Comparison of ENCODE assay signal across 21 mouse cellular contexts in the genomic region with DNA sequence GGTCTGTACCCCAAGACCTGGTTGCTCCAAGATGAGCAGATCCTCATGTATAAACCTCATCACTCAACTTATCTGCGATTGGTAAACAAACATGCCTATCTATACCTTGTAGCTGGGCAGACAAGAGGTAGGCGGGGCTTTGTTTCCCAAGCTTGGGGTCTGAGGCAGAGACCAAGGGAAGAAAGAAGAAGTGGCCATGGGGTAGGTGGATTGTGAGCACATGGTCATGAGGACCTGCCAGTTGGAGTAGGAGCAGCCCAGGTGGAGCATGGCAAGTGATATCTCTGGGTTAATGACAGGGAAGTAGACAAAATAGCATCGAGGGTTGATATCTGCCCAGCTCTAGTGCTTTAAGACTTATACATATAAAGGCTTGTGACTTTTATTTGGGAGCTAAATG. TPM values are rescaled to one million over a fixed set of nuclear protein-coding genes. Genes with fewer than 3 reads are reported as not detected.
"Had no signal": no experiment of that assay in that cellular context is flagged by ENCODE, and none has a peak within 500 bp of the region (broad histone marks: within the 10 kb centered on the region; RNA-seq: fewer than 3 reads in every experiment).

No protein-coding gene starts in this region.

- ATAC-seq: midbrain, embryonic 16.5 days had no signal

- DNase-seq: lung, adult 18-20 months; lung, embryonic 14.5 days; lung, postnatal 10 days; lung, postnatal 4 days; midbrain, embryonic 14.5 days; retina, postnatal 1 day; right cerebral cortex, adult 18-20 months; right cerebral cortex, postnatal 25 days; right cerebral cortex, postnatal 4 days; spleen, adult 18-20 months; thymus, adult 18-20 months; thymus, postnatal 14 days; thymus, postnatal 36 days had no signal

- H3K4me3 ChIP-seq: megakaryocyte, embryonic 14.5 days; midbrain, embryonic 12.5 days; myocyte; neural tube, embryonic 13.5 days; neural tube, embryonic 15.5 days had no signal

- H3K4me1 ChIP-seq: midbrain, embryonic 12.5 days; neural tube, embryonic 13.5 days; neural tube, embryonic 15.5 days had no signal

- H3K9ac ChIP-seq: lung, embryonic 14.5 days; midbrain, embryonic 12.5 days; neural tube, embryonic 13.5 days; neural tube, embryonic 15.5 days had no signal

- H3K27me3 ChIP-seq: midbrain, embryonic 12.5 days; neural tube, embryonic 13.5 days; neural tube, embryonic 15.5 days had no signal

- H3K36me3 ChIP-seq: neural tube, embryonic 13.5 days; neural tube, embryonic 15.5 days had no signal

- H3K9me3 ChIP-seq: midbrain, embryonic 12.5 days; neural tube, embryonic 13.5 days; neural tube, embryonic 15.5 days had no signal

- H3K27ac ChIP-seq: midbrain, embryonic 12.5 days; neural tube, embryonic 13.5 days; neural tube, embryonic 15.5 days had no signal

RNA-seq across cellular contexts. Expression of a gene that starts 34.5 kb away (rescaled TPM):
- polyA plus RNA-seq: liver, embryonic 16.5 days; thymus, postnatal 0 days had no signal
